Mouse (Mus musculus): ENCODE measurements around the gene Numb. TPM values are rescaled to one million over a fixed set of nuclear protein-coding genes. Genes with fewer than 3 reads are reported as not detected.

Gene Numb
- polyA plus RNA-seq, 1 experiment = 11.2 TPM

DNA sequence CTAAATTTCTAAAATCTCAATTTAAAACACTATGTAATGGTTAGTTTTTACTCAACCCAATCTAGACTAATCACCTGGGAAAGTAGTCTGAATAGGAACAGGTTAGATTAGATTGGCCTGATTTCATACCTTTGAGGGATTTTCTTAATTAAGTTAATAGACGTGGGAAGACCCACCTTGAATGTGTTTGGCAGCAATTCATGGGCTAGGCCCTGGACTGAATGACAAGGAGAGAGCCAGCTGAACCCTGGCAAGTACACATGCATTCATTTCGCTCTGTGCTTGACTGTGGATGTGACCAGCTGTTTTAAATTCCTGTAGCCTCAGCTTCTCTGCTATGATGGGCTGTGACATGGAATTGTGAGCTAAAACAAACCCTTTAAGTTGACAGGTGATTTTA lies 40.8 kb downstream of the Numb start:
- Histone ChIP-seq H3K4me3 (ENCODE audit: insufficient read depth, poor library complexity, severe bottlenecking) (no peak overlapping the region), H3K27me3 (ENCODE audit: control insufficient read depth, insufficient read depth, insufficient read length) (no peaks in the 10 kb centered on the region), H3K79me2 (ENCODE audit: control insufficient read depth, insufficient read depth) (no peaks in the 10 kb centered on the region), H3K36me3 (ENCODE audit: control insufficient read depth, insufficient read depth) (no peaks in the 10 kb centered on the region), H3ac (ENCODE audit: control insufficient read depth, insufficient read length, low read depth) (no peak overlapping the region), H3K79me3 (ENCODE audit: low read depth) (peaks cover 2% of the 10 kb centered on the region)
- no peak for TF ChIP-seq FOSL1 (IDR thresholded peaks at IDR 0.05; ENCODE audit: insufficient read depth, low read length, poor library complexity, severe bottlenecking)
- TF ChIP-seq CTCF (IDR thresholded peaks at IDR 0.05; ENCODE audit: control insufficient read depth, insufficient read depth, insufficient read length) = no peak
- no peak for TF ChIP-seq MYOG (IDR thresholded peaks at IDR 0.05; ENCODE audit: control insufficient read depth, extremely low read depth, insufficient read length)
- no peak for TF ChIP-seq MAX (IDR thresholded peaks at IDR 0.05)
- no peak for TF ChIP-seq MYOD1 (IDR thresholded peaks at IDR 0.05; ENCODE audit: control insufficient read depth, insufficient read length, low read depth)
- no peak for TF ChIP-seq USF1 (IDR thresholded peaks at IDR 0.05; ENCODE audit: low read depth)
- TF ChIP-seq CEBPB (IDR thresholded peaks at IDR 0.05; ENCODE audit: low read depth) = no peak

DNA sequence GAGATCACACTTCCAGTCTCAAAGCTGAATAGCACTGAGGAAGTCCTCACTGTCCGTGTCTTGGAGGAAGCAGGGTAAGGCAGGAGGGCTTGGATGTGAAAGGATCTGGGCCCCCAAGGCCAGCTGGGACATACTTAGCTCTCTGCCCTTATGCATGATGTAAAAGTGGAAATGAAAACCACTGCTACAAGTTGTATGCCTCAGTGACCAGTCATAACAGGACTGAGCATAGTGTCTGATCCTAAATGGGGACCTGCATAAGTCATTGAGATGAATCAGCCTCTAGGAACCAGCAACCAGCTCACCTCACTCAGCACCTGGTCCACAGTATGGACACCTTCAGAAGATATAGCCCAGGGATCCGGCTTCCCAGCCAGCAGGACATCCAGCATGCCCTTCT lies 46.6 kb downstream of the Numb start:
- no peaks in the 10 kb centered on the region for H3K27me3 ChIP-seq (ENCODE audit: control insufficient read depth, insufficient read depth, insufficient read length)
- TF ChIP-seq MAX (IDR thresholded peaks at IDR 0.05) (no peak), MYOG (IDR thresholded peaks at IDR 0.05; ENCODE audit: control insufficient read depth, extremely low read depth, insufficient read length) (no peak), CEBPB (IDR thresholded peaks at IDR 0.05; ENCODE audit: low read depth) (no peak), MYOD1 (IDR thresholded peaks at IDR 0.05; ENCODE audit: control insufficient read depth, insufficient read length, low read depth) (no peak), USF1 (IDR thresholded peaks at IDR 0.05; ENCODE audit: low read depth) (no peak), CTCF (IDR thresholded peaks at IDR 0.05; ENCODE audit: control insufficient read depth, insufficient read depth, insufficient read length) (no peak), FOSL1 (IDR thresholded peaks at IDR 0.05; ENCODE audit: insufficient read depth, low read length, poor library complexity, severe bottlenecking) (no peak)
- no peak overlapping the region for H3K4me3 ChIP-seq (ENCODE audit: insufficient read depth, poor library complexity, severe bottlenecking)
- no peaks in the 10 kb centered on the region for H3K79me2 ChIP-seq (ENCODE audit: control insufficient read depth, insufficient read depth)
- H3ac ChIP-seq (ENCODE audit: control insufficient read depth, insufficient read length, low read depth) = no peak overlapping the region
- H3K79me3 ChIP-seq (ENCODE audit: low read depth) = no peaks in the 10 kb centered on the region
- no peaks in the 10 kb centered on the region for H3K36me3 ChIP-seq (ENCODE audit: control insufficient read depth, insufficient read depth)

DNA sequence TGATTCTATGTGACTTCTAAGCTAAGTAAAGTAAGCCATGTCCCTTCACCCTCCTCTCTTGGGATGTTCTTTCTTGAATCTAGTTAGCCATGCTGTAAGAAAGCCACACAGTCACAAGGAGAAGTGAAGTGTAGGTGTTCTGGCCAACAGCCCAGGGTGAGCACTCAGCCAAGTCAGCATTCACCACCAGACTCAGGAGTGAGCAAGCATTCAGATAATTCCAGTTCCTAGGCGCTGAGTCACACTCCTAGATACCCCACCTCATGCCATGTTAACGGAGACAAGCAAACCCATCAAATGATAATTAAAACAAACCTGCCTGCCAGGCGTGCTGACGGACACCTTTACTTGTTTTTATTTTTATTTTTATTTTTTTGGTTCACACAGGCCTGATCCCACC lies 47.1 kb downstream of the Numb start:
- TF ChIP-seq FOSL1 (IDR thresholded peaks at IDR 0.05; ENCODE audit: insufficient read depth, low read length, poor library complexity, severe bottlenecking) (no peak), MAX (IDR thresholded peaks at IDR 0.05) (no peak), USF1 (IDR thresholded peaks at IDR 0.05; ENCODE audit: low read depth) (no peak), CEBPB (IDR thresholded peaks at IDR 0.05; ENCODE audit: low read depth) (no peak), MYOD1 (IDR thresholded peaks at IDR 0.05; ENCODE audit: control insufficient read depth, insufficient read length, low read depth) (no peak)
- H3K4me3 ChIP-seq (ENCODE audit: insufficient read depth, poor library complexity, severe bottlenecking) = no peak overlapping the region
- H3K27me3 ChIP-seq (ENCODE audit: control insufficient read depth, insufficient read depth, insufficient read length) = no peaks in the 10 kb centered on the region
- no peaks in the 10 kb centered on the region for H3K79me3 ChIP-seq (ENCODE audit: low read depth)
- H3ac ChIP-seq (ENCODE audit: control insufficient read depth, insufficient read length, low read depth) = no peak overlapping the region
- no peaks in the 10 kb centered on the region for H3K36me3 ChIP-seq (ENCODE audit: control insufficient read depth, insufficient read depth)
- no peaks in the 10 kb centered on the region for H3K79me2 ChIP-seq (ENCODE audit: control insufficient read depth, insufficient read depth)

DNA sequence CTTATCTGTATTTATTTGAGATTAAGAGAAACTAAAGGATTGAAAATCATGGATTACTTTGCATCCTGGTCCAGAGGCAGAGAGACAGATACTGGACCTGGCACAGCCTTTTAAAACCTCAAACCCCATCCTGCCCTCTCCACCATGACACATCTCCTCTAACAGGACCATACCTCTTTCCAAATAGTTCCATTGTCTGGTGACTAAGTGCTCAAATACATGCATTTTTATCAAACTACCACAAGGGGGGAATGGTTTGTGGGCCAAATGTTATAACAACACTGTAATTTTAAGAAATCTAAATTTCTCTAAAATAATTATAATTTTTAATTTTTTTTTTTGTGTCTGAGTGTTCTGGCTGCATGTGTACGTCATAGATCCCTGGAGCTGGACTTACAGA lies 57.2 kb downstream of the Numb start:
- Histone ChIP-seq H3K36me3 (ENCODE audit: control insufficient read depth, insufficient read depth) (no peaks in the 10 kb centered on the region), H3ac (ENCODE audit: control insufficient read depth, insufficient read length, low read depth) (no peak overlapping the region), H3K79me2 (ENCODE audit: control insufficient read depth, insufficient read depth) (no peaks in the 10 kb centered on the region), H3K4me3 (ENCODE audit: insufficient read depth, poor library complexity, severe bottlenecking) (no peak overlapping the region), H3K27me3 (ENCODE audit: control insufficient read depth, insufficient read depth, insufficient read length) (no peaks in the 10 kb centered on the region), H3K79me3 (ENCODE audit: low read depth) (no peaks in the 10 kb centered on the region)
- TF ChIP-seq MYOD1 (IDR thresholded peaks at IDR 0.05; ENCODE audit: control insufficient read depth, insufficient read length, low read depth) (no peak), CEBPB (IDR thresholded peaks at IDR 0.05; ENCODE audit: low read depth) (no peak), MAX (IDR thresholded peaks at IDR 0.05) (no peak), FOSL1 (IDR thresholded peaks at IDR 0.05; ENCODE audit: insufficient read depth, low read length, poor library complexity, severe bottlenecking) (no peak), USF1 (IDR thresholded peaks at IDR 0.05; ENCODE audit: low read depth) (no peak), MYOG (IDR thresholded peaks at IDR 0.05; ENCODE audit: control insufficient read depth, extremely low read depth, insufficient read length) (no peak), CTCF (IDR thresholded peaks at IDR 0.05; ENCODE audit: control insufficient read depth, insufficient read depth, insufficient read length) (no peak)

DNA sequence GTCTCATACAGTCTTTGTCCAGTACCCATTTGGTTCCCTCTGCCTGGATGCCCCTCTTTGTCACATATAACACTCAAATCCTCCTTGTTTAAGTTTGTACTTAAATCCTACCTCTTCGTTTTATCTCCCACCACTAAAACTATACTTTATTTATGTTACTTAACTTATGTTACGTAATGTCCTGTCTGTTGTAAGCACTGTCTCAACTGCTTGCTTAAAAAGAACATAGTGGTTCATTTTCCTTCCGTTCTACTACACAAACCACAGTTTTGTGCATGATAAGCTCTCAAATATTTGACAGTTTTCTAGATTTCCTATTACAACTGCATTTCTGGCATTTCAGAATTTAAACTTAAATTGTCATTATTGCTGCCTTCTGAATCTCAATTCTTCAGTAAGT lies 59.9 kb downstream of the Numb start:
- TF ChIP-seq MYOD1 (IDR thresholded peaks at IDR 0.05; ENCODE audit: control insufficient read depth, insufficient read length, low read depth) (no peak), CTCF (IDR thresholded peaks at IDR 0.05; ENCODE audit: control insufficient read depth, insufficient read depth, insufficient read length) (no peak), USF1 (IDR thresholded peaks at IDR 0.05; ENCODE audit: low read depth) (no peak), CEBPB (IDR thresholded peaks at IDR 0.05; ENCODE audit: low read depth) (no peak), MYOG (IDR thresholded peaks at IDR 0.05; ENCODE audit: control insufficient read depth, extremely low read depth, insufficient read length) (no peak), MAX (IDR thresholded peaks at IDR 0.05) (no peak), FOSL1 (IDR thresholded peaks at IDR 0.05; ENCODE audit: insufficient read depth, low read length, poor library complexity, severe bottlenecking) (no peak)
- no peak overlapping the region for H3ac ChIP-seq (ENCODE audit: control insufficient read depth, insufficient read length, low read depth)
- no peak overlapping the region for H3K4me3 ChIP-seq (ENCODE audit: insufficient read depth, poor library complexity, severe bottlenecking)

DNA sequence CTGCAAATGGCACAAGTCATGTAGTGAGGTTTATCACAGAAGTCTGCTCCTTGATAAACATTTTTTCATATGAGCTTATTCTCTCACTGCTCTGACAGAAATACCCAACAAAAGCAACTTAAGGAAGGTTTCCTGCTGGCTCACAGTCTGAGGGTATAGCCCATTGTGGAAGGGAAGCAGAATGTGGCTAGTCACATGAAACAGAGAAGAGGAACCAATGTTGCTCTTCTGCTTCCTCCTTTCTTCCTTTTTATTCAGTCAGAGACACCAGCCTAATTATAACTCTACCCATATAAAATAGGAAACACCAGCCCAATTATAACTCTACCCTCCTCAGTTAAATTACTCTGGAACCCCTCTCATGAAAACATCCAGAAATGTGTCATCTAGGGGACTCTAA lies 61.0 kb downstream of the Numb start:
- H3K79me3 ChIP-seq (ENCODE audit: low read depth) = no peaks in the 10 kb centered on the region
- no peak overlapping the region for H3K4me3 ChIP-seq (ENCODE audit: insufficient read depth, poor library complexity, severe bottlenecking)
- no peaks in the 10 kb centered on the region for H3K27me3 ChIP-seq (ENCODE audit: control insufficient read depth, insufficient read depth, insufficient read length)
- TF ChIP-seq CEBPB (IDR thresholded peaks at IDR 0.05; ENCODE audit: low read depth) (no peak), USF1 (IDR thresholded peaks at IDR 0.05; ENCODE audit: low read depth) (no peak)
- no peaks in the 10 kb centered on the region for H3K79me2 ChIP-seq (ENCODE audit: control insufficient read depth, insufficient read depth)
- no peak overlapping the region for H3ac ChIP-seq (ENCODE audit: control insufficient read depth, insufficient read length, low read depth)
- no peaks in the 10 kb centered on the region for H3K36me3 ChIP-seq (ENCODE audit: control insufficient read depth, insufficient read depth)

More for the DNA sequence above, 59.9 kb downstream of the Numb start:
- no peaks in the 10 kb centered on the region for H3K36me3 ChIP-seq (ENCODE audit: control insufficient read depth, insufficient read depth)
- no peaks in the 10 kb centered on the region for H3K79me2 ChIP-seq (ENCODE audit: control insufficient read depth, insufficient read depth)
- H3K27me3 ChIP-seq (ENCODE audit: control insufficient read depth, insufficient read depth, insufficient read length) = no peaks in the 10 kb centered on the region
- no peaks in the 10 kb centered on the region for H3K79me3 ChIP-seq (ENCODE audit: low read depth)
